Mouse (Mus musculus) midbrain, embryonic 14.5 days (tissue): ENCODE measurements around the gene Ppa1. TPM values are rescaled to one million over a fixed set of nuclear protein-coding genes. Genes with fewer than 3 reads are reported as not detected.

Source experiments
- ATAC-seq: fragments of 200-750 bp; cut with Nextera tagmentation; 2 replicates; pipeline ENCODE4 v1.8.0; 2017; ENCODE audit warnings: moderate number of reproducible peaks, moderate library complexity; ENCODE audit not compliant: low FRiP score, low TSS enrichment
- DNase-seq: peaks from one replicate; pipeline ENCODE4 v3.0.0-alpha.2; 2015
- H3K27ac ChIP-seq: fragments of 300-500 bp; sonication (generic); replicated peaks from 2 replicates; pipeline ENCODE4 v1.5.1; 2014; ENCODE audit warnings: mild to moderate bottlenecking, low read depth, low read length, moderate library complexity
- H3K27me3 ChIP-seq: fragments of 300-500 bp; sonication (generic); 2 replicates; pipeline ENCODE4 v1.6.1; 2014; ENCODE audit warnings: low read length, control low read depth, mixed read lengths; ENCODE audit not compliant: control insufficient read depth, insufficient read depth
- H3K36me3 ChIP-seq: fragments of 300-500 bp; sonication (generic); 2 replicates; pipeline ENCODE4 v1.6.1; 2014; ENCODE audit warnings: low read length, control low read depth; ENCODE audit not compliant: control insufficient read depth, insufficient read depth
- H3K4me1 ChIP-seq: fragments of 300-500 bp; sonication (generic); 2 replicates; pipeline ENCODE4 v1.6.1; 2014; ENCODE audit warnings: mild to moderate bottlenecking, antibody characterized with exemption, low read length, control low read depth; ENCODE audit not compliant: control insufficient read depth, insufficient read depth
- H3K4me2 ChIP-seq: fragments of 300-500 bp; sonication (generic); 2 replicates; pipeline ENCODE4 v1.6.1; 2014; ENCODE audit warnings: mild to moderate bottlenecking, low read length, moderate library complexity
- H3K4me3 ChIP-seq: fragments of 300-500 bp; sonication (generic); replicated peaks from 2 replicates; pipeline ENCODE4 v1.5.1; 2014; ENCODE audit warnings: low read depth, low read length
- H3K9ac ChIP-seq: fragments of 300-500 bp; sonication (generic); replicated peaks from 2 replicates; pipeline ENCODE4 v1.6.1; 2014; ENCODE audit warnings: mild to moderate bottlenecking, low read length, moderate library complexity
- H3K9me3 ChIP-seq: fragments of 300-500 bp; sonication (generic); 2 replicates; pipeline ENCODE4 v1.6.1; 2016; ENCODE audit warnings: low read length, control low read depth, mixed read lengths; ENCODE audit not compliant: control insufficient read depth
- WGBS: fragments of 180-500 bp; shearing (Covaris S2); extraction: QIAGEN DNeasy Blood & Tissue Kit; methylation state at CpG from one replicate; pipeline ENCODE4 v1.1.7; 2014; 5-methylcytosine and 5-hydroxymethylcytosine counted together
- polyA plus RNA-seq: library from polyadenylated mRNA; unstranded; fragments of >200 nt; fragmentation: Nextera tagmentation; extraction: Ambion mirVana; gene quantifications from 2 replicates; pipeline ENCODE4 v1.2.1, GENCODE M21; 2014

The Ppa1 gene
- polyA plus RNA-seq, 1 experiment from 2014 or later, result 216 TPM

DNA sequence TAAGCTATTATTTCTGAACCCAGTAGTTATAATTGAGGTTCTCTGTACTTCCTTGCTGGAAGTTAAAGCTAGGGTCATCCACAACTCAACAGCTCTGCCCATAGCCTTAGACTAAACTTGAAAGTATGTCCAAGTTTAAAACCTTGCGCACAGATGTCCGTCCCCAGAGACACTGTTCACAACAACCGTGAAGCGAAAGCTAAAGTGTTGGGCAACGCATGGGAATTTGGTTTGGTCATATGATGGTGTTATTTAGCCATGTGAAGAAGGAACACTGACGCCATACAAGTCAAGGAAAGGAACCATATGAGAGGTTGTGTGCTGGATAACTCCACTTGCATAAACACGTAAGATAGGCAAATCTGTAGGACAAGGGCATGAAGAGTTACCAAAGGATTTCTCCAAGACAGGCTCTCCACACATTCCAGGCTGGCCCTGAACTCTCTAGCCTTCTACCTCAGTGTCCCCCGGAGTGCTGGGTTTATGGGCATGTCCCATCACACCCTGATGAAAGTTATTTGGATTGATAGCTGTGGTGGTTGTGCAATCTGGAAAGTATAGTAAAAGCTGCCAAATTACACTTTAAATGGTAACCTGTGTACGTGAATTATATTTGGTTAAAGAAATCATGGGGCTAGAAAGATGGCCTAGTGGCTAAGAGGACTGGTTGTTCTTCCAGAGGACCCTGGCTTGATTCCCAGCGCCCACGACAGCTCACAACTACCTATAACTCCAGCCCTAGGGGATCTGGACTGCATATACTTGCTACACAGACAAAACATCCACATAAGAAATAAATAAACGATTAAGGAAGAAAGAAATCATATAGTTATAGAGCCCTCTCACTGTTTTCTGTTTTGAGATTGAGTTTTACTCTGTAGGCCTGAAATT, 69.3 kb downstream of the Ppa1 start:
- H3K4me3 ChIP-seq, result no peak overlapping the region
- H3K36me3 ChIP-seq, result no peaks in the 10 kb centered on the region
- H3K9me3 ChIP-seq, result no peaks in the 10 kb centered on the region
- H3K9ac ChIP-seq, result no peak overlapping the region
- 92% methylated on average over 12 of the region's 12 CpGs for WGBS
- no peaks in the 10 kb centered on the region for H3K27me3 ChIP-seq
- H3K4me1 ChIP-seq, result peaks cover 6% of the 10 kb centered on the region; the same call in 1 of the 2 replicates
- no peak for ATAC-seq
- H3K4me2 ChIP-seq, result no peak overlapping the region
- no peak overlapping the region for H3K27ac ChIP-seq
- no peak for DNase-seq

DNA sequence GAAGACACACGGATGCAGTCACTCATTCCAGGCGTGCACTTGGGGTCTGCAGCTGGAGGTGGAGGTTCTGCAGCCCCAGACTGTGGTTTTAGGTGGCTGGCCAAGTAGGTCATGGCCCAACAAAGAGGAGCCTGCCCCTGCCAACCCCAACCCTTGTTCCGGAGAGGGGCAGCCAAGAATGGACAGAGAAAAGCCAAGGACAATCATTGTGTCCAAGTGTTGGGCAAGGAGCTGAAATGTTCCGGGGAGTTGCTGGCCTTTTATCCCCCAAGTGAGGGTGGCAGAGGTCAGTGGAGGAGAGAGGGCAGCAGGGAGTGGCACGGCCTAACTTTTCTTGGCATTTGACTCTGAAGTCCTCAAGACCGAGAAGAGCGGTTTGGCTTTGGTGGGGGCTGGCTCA, 72.0 kb downstream of the Ppa1 start:
- Histone ChIP-seq H3K4me2 (no peak overlapping the region), H3K27me3 (no peaks in the 10 kb centered on the region), H3K9me3 (no peaks in the 10 kb centered on the region), H3K9ac (no peak overlapping the region), H3K4me3 (no peak overlapping the region), H3K36me3 (no peaks in the 10 kb centered on the region), H3K27ac (no peak overlapping the region), H3K4me1 (peaks cover 6% of the 10 kb centered on the region; the same call in 1 of the 2 replicates)
- no peak for DNase-seq
- 92% methylated on average over 7 of the region's 7 CpGs for WGBS
- ATAC-seq, result no peak

DNA sequence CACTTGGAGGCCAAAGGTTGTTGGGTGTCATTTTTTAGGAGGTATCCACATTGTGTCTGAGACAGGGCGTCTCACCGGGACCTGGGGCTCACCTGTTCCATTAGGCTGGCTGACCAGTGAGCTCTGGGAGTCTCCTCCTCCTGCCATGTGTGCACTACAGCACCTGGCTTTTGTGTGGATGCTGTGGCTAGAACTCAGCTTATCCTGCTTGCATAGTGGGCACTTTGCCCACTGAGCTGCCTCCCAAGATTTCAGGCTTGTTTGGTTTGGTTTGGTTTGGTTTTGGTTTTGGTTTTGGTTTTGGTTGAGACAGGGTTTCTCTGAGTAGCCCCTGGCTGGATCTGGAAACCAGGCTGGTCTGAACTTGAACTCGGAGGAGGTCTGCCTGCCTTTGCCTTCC, 73.9 kb downstream of the Ppa1 start:
- no peak for ATAC-seq
- H3K4me1 ChIP-seq, result no peaks in the 10 kb centered on the region
- 85% methylated on average over 3 of the region's 3 CpGs for WGBS

DNA sequence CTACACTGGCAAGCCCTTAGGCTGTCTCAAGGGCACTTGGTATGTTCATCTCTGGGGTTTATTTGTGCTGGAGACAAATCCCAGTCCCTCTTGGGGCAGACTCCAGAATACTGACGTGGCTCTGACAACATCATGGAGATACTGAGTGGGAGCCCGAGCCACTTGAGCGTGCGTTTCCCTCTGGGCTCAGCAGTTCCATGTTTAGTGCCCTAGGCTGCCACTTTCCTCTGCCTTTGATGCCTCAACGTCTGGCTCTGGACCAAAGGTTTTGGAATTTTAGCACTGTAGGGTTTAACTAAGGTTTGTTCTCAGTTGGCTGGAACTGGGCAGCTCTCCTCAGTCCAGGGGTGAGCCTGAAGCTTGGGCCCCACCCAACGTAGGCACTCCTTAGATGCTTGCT, 74.9 kb downstream of the Ppa1 start:
- DNase-seq (no peak), ATAC-seq (no peak)
- Histone ChIP-seq H3K4me3 (no peak overlapping the region), H3K36me3 (no peaks in the 10 kb centered on the region), H3K27ac (no peak overlapping the region), H3K9ac (no peak overlapping the region), H3K4me1 (no peaks in the 10 kb centered on the region), H3K27me3 (no peaks in the 10 kb centered on the region), H3K4me2 (no peak overlapping the region), H3K9me3 (no peaks in the 10 kb centered on the region)
- WGBS, result 77% methylated on average over 6 of the region's 6 CpGs

More for the DNA sequence above, 73.9 kb downstream of the Ppa1 start:
- Histone ChIP-seq H3K36me3 (no peaks in the 10 kb centered on the region), H3K27me3 (no peaks in the 10 kb centered on the region), H3K4me2 (no peak overlapping the region), H3K9ac (no peak overlapping the region), H3K9me3 (no peaks in the 10 kb centered on the region), H3K27ac (no peak overlapping the region), H3K4me3 (no peak overlapping the region)
- no peak for DNase-seq

Other genes with a start within 250 kb of the Ppa1 start
- gene Nodal, start 230.6 kb upstream of the Ppa1 start, polyA plus RNA-seq, result not detected in 2 replicates
- 46.8 and 53.7 TPM in 2 replicates for gene Eif4ebp2, start 195.9 kb upstream of the Ppa1 start, polyA plus RNA-seq
- gene Lrrc20, start 172.8 kb upstream of the Ppa1 start, polyA plus RNA-seq, result 15.0 and 17.6 TPM in 2 replicates
- 0.87 and 0.98 TPM in 2 replicates for gene Npffr1, start 53.1 kb upstream of the Ppa1 start, polyA plus RNA-seq
- 189 and 227 TPM in 2 replicates for gene Sar1a, start 31.7 kb downstream of the Ppa1 start, polyA plus RNA-seq
- gene Tysnd1, start 47.0 kb downstream of the Ppa1 start, polyA plus RNA-seq, result 25.1 and 27.0 TPM in 2 replicates
- gene Aifm2, start 66.7 kb downstream of the Ppa1 start, polyA plus RNA-seq, result 5.8 and 7.0 TPM in 2 replicates
- 242 and 295 TPM in 2 replicates for gene H2afy2, start 135.6 kb downstream of the Ppa1 start, polyA plus RNA-seq